Mouse (Mus musculus): ENCODE results near the gene Cd82. TPM values are rescaled to one million over a fixed set of nuclear protein-coding genes. Genes with fewer than 3 reads are reported as not detected.

Cd82 gene
- 28.7 and 30.1 TPM in 2 replicates for polyA plus RNA-seq (2012; rRNA removed)

DNA sequence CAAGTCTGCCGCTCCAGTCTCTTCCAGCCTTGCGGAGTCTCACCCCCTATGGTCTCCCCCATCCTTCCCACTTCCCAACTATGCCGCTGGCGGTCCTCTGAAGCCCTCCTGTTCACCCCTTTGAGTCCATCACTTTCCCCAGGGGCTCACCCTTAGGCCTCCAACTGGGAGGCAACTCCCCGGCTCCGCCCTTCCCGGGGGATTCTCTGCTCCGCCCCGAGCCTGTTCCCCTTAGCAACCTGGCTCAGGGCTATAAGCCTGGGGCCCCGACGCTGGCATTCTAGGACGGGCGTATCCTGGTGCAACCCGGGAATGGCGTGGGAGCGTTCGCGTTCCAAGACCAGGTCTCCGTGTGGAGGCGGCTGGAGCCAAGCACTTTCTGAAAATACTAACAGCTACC lies at the start of gene Cd82:
TSS of gene Cd82 (minus strand) at position 381 of the 400 bp plus-strand sequence.
- no peak for DNase-seq (ENCODE audit: extremely low spot score in 1 of 2, low spot score in 1 of 2)

DNA sequence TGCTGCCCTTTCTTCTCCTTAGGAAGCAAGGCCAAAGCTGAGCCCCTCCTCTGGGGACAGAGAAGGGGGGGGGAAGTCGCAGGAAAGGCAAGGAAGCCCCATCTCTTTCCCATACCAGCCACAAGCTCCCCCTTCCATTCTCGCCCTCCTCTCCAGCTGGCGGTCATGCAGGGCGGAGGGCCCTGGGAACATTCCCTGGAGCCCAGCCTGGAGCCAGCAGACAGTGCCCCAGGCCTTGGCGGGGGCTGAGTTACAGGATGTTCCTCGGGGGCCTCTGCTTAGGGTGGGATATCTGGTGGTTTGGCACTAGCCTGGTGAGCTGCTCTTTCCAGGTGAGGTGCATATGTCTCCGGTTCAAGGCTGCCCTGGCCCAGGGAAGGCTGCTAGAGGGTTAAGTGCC lies 49.2 kb upstream of the Cd82 start:
- DNase-seq (ENCODE audit: extremely low spot score in 1 of 2, low spot score in 1 of 2): no peak

DNA sequence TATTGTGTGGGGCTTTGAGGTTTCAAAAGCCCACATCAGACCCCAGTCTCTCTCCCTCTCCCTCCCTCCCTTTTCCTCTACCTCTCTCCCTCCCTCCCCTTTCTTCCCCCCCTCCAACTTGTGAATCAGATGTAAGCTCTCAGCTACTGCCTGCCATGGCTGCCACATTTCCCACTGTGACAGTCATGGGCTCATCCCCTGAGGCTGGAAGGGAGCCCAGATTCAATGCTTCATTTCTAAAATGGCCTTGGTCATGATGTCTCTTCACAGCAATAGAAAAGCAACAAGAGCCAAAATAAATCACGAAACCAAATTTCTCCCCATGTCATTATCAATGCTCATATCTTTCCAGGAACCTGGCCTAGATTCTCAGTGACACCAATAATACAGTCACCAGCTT lies 47.9 kb upstream of the Cd82 start:
- peak in 1 of 2 experiments; percentile 61 for DNase-seq (ENCODE audit: extremely low spot score in 1 of 2, low spot score in 1 of 2)

DNA sequence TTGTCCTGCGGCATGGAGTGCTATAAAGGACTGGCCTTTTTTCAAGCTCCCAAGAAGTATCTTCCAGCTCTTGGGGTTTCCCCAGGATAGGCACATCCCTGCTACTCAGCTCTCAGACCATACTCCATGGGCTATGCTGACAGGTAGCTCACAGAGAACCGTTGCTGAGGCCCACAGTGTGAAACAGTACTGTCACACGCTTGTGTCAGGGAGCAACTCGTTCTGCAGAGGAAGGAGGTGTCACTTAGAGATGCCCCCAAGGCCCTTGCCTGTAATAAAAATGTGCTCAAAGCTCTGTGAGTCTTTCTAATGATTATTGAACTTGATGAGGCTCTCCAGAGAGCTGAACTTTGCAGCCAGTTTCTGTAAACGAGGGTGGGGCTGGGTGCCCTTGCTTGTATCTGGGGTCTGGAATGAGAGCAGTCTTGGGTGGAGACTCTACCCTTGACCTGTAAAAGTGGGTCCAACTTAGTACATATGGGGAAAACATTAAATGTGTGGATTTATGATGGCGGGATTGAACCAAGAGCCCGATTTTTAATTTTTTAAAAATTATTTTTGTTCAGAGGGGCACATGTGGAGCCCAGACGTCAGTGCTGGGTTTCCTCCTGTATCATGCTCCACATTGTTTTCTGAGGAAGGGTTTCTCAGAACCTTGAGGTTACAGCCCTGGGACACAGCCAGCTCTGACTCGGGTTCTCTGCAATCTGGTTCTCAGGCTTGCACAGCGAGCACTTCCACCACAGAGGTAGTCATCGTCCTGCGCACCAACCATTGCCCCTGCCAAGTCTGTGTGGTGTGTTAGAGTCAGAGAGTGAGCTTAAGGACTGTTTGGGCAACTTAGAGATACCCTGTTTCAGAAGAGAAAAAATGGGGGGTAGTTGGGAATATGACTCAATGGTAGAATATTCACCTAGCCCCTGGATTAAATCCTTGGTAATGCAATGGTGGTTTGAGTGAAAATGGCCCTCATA lies 47.1 kb upstream of the Cd82 start:
- no peak for DNase-seq (ENCODE audit: extremely low spot score in 1 of 2, low spot score in 1 of 2)

DNA sequence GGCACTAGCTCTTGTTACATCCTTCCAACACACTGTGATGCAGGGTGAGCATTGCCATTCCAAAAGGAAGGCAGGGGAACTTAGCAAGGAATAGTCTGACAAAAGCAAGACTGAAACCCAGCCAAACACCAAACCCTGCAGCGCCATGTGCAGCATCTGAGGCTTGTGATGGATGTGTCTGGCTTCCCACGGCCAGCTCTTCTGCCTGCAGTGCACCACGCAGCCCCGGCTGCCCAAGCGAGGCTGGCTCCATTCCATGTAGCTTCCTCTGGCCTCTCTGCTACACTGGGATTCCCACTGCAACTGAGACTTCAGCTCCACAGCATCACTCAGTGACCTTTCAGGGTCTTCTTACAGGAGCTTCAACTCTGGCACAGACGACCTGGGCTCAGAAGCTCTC lies 42.2 kb upstream of the Cd82 start:
- peak; percentile 27 to 50 for DNase-seq (ENCODE audit: extremely low spot score in 1 of 2, low spot score in 1 of 2)

DNA sequence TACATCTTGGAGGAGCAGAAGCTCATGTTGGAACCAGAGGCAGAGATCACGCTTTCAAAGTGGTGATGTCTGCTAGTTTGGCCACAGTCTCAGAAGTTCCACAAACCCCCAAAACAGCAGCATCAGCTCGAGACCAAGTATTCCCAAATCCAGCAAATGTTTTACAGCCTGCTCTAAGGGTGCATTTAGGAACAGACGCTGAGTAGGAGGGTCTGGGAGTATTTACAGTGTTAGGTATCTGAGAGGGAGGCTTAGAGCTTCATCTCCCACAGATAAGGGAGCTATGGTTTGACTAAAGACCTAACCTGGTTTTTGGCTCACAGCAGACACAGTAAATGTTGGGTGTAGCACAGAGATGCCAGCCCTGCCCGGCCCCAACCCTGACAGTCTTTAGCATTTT lies 40.4 kb upstream of the Cd82 start:
- DNase-seq (ENCODE audit: extremely low spot score in 1 of 2, low spot score in 1 of 2): peak in 1 of 2 experiments; percentile 51

DNA sequence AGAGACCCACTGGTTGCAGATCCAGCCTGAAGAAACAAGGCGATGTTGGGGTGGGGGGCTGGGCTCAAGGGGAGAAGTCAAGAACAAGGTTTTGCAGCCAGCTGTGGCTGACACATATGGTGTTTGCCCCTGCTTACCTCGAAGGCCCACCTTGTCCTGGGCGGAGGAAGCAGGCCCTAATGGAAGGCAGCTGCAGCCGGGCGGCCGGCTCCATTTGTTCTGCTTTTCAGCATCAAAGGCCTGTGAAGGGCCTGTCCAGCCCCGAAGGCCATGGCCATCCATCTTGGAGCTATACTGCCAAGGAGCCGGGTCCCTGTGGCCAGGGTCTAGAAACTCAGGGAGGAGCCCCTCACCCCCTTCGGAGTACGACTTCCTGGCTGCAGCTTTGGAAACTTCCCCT lies 38.4 kb upstream of the Cd82 start:
- no peak for DNase-seq (ENCODE audit: extremely low spot score in 1 of 2, low spot score in 1 of 2)

DNA sequence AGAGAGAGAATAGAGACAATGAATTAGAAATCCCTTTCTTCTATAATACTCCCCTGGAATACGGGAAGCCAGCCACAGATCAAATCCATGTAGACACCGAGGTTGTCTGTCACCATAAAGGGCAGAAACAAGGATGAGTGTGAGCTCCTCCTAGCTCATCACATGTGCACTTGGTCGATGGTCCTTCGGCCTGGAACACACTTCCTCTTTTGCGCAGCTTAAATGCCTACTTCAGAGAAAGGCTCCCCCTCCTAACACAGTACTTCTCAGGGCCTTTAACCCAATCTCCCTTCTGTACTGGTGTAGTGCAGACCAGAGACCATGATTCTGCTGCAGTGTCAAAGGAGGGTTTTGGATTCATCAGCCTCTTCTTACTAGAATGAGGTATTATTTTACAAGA lies 34.3 kb upstream of the Cd82 start:
- no peak for DNase-seq (ENCODE audit: extremely low spot score in 1 of 2, low spot score in 1 of 2)

DNA sequence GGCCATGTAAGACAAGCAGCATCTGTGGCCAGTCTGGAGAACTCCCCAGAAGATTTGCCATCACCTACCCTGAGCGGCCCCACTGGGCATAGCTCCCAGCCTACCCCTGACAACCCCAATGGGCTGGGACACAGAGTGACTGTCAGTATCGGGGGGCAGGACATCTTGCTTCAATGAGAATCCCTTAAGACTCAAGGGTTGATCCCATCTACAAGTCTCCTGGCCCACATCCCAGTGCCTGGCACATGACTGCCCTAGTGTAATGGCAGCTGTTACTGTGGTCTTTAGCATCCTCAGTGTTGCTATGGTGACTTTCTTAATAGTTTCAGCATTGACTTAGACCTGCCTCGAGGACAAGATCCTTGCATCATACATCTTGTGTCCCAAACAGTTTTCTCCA lies 32.2 kb upstream of the Cd82 start:
- DNase-seq (ENCODE audit: extremely low spot score in 1 of 2, low spot score in 1 of 2): no peak

DNA sequence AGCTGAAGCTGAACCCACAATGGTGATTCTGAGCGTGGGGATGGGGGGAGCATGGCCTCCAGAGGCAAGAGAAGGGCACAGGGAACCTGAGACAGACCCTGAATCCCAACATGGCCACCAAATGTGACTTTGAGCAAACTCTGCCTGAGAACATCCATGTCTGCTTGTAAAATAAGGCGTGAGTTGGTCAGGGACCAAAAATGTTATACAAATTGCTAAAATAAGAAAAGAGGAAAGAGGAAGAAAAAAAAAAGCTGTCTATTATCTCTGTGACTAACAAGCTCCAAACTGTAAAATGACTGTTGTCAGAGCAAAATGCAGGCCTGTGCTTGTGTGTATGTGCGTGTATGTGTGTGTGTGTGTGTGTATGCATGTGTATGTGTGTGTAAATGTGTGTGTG lies 30.6 kb upstream of the Cd82 start:
- peak in 1 of 2 experiments; percentile 42 for DNase-seq (ENCODE audit: extremely low spot score in 1 of 2, low spot score in 1 of 2)

DNA sequence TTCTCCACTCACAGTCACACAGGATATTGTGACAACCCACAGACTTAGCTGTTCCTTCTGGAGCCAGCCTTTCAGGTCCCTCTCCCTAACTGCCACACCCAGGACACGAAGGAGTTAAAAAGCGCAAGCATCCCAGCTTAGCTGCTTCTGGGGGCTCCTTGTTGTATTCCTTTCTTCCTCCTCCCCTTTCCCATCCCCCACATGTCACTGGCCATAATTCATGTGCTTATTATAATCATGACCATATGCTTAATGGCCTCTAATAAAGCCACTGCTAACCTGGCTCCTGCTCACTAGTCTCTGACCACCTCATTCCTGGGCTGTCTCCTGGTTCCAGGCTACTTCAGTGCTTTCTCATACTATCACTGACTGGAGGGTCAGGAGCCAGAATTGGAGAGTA lies 27.6 kb upstream of the Cd82 start:
- DNase-seq (ENCODE audit: extremely low spot score in 1 of 2, low spot score in 1 of 2): no peak

DNA sequence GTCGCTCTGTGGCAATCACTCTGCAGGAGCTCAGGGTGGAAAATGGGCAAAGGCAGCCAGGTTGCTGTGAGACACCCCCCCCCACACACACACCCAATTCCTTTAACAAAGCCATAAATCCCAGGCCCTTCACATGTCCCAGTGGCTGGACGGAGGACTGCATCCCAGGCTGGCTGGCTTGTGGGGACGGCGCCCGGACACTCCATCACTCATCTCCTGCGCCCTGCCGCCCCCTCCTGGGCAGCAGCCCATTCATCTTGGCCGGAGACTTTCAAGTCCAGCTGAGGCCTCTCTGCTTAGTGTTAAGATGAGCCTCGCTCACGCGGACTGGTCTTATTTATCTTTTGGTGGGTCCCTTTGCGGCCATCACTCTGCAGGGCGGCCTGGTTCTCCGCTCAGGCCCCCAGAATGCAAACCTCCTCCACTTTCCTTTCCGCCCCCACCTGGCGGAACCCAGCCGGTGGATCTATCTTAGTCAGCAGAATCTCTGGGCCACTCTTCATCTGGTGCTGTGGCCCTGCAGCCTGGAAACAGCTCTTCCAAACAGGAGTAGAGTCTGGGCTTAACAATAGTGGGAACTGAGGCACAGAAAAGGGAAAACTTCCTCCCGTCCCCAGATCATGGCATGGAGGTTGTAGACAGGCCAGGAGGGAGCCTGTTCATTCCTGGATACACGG lies 26.1 kb upstream of the Cd82 start:
- DNase-seq (ENCODE audit: extremely low spot score in 1 of 2, low spot score in 1 of 2): no peak

DNA sequence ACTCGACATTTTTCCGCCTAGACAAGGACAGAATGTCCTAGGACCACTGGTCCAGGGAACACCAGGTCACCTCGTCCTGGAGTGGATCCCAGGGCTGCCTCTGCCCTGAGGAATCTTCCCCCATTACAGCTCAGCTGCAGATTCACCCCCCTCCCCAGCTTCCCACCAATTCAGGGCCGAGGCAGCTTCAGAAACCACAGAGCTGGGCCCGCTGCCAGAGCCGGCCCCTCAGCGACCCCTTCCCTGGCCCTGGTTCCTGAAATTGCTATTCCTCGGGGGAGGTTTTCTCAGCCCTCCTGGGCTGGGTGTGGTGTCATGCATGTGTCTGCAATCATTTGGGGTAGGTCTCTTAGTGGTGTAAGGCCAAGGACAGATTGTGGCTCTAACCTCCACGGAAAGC lies 22.5 kb upstream of the Cd82 start:
- no peak for DNase-seq (ENCODE audit: extremely low spot score in 1 of 2, low spot score in 1 of 2)

DNA sequence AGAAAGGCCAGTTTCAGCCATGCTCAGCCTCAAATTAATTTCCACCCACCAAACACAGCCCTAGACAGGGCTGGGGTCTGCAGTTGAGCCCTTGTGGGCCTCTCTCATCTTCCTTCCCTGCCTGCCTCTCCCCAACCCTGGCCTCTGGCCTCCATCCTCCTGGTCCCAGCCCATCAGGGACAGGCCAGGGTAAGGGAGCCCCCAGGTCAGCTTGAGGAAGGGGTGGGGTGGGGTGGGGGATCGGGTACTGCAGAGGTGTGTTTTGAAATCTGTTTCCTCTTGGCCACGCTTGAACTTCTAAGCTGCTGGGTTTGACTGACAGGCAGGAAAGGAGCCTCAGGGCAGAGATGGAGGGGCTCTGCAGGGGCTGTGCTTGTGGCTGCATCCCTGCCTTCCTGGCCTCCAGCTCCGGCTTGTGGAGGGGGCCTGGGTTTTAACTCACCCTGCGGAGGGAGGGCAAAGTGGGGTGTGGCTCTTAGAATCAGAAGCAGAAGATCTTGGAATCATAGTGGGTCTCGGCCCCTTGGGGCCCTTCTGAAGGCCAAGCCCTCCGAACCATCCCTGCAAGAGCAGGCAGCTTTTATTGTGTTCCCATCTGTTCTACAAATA lies 19.2 kb upstream of the Cd82 start:
- no peak for DNase-seq (ENCODE audit: extremely low spot score in 1 of 2, low spot score in 1 of 2)

DNA sequence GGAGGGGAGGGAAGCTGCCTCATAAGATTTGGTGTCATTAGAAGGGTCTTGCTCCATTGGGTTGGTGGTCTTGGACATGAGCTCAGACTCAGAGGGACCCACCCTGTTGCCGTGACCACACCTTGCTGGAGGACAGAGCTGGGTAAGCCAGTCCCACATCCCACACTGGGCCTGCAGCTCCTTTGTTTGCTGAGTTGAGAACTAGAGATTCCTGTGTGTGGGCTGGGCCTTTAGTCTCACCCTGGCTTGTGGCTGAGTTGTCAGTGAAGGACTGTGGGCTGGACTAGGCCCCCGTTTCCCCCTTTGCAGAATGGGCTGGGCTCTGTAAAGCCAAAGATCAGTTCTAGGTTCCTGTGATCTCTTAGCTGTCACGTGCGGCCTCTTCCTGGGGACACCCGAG lies 15.8 kb upstream of the Cd82 start:
- DNase-seq (ENCODE audit: extremely low spot score in 1 of 2, low spot score in 1 of 2): no peak

DNA sequence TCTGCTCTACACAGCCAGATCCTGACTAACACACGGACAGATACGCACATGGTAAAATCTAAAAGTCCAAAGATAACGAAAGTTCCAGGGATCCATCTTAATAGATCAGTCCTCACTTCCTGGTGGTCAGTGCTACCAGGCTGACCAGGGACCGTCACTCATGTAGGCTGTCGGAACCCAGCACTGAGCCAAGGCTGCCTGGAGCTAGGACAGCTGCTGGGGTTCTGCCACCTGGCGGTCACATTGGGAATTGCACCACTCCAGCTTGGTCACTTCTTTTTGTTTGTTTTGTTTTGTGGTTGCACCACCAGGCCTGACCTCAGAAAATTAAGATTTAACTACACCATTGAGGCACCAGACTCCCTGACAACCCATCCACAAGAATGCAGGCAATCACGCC lies 14.6 kb upstream of the Cd82 start:
- DNase-seq (ENCODE audit: extremely low spot score in 1 of 2, low spot score in 1 of 2): peak in 1 of 2 experiments; percentile 63

DNA sequence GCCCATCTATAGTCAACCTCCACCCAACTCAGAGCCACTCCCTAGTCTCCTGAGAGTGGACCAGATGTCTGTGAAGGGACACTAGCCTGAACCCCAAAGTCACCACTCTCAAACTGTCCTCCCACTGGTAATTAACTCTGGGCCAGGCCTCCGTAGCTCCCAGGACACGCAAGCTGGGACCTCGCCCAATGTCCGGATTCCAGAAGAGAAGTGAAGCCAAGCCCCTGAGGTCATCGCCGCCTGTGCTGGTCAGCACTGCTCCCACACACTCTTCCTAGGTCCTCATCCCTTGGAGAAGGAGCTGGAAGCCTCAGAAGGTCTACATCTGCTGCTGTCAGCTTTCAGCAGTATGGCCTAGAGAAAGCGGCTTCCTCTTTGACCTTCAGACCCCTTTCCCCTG lies 13.5 kb upstream of the Cd82 start:
- DNase-seq (ENCODE audit: extremely low spot score in 1 of 2, low spot score in 1 of 2): no peak

DNA sequence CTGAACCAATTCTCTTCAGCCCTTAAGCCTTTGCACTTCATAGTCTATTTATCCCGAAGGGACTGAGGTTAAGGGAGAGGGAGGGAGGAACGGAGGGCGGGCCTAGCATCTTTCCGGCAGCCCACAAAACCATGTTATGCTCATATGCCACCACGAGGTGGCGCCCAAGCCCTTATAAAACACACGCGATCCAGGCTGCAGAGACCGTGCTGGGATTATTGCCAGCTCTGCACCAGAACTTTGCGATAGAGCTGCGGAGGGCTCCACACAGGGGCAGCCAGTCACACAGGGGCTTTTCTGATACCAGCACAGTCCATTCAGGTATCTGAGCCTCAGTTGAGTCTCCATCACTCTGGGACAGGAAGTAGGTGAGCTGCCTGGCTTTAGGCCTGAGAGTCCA lies 12.1 kb upstream of the Cd82 start:
- DNase-seq (ENCODE audit: extremely low spot score in 1 of 2, low spot score in 1 of 2): peak; percentile 82 to 96

DNA sequence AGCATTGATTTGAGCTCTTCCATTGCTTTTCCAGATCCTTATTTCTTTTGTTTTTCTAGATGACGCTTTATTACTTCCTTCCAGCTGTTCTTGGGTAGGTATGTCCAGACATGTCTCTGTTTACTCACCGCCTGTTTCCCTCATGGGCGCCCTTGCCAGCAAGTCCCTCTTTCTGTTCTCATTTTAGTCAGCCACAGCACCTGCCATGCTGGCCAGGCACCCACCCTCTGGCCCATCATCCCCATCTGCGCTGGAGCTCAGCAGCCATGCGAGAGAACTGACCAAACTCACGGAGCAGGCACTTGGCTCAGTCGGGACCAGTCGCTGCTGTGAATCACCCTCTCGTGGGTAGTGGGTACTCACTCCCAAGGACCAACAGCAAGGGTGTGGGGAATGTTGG lies 11.0 kb upstream of the Cd82 start:
- no peak for DNase-seq (ENCODE audit: extremely low spot score in 1 of 2, low spot score in 1 of 2)

DNA sequence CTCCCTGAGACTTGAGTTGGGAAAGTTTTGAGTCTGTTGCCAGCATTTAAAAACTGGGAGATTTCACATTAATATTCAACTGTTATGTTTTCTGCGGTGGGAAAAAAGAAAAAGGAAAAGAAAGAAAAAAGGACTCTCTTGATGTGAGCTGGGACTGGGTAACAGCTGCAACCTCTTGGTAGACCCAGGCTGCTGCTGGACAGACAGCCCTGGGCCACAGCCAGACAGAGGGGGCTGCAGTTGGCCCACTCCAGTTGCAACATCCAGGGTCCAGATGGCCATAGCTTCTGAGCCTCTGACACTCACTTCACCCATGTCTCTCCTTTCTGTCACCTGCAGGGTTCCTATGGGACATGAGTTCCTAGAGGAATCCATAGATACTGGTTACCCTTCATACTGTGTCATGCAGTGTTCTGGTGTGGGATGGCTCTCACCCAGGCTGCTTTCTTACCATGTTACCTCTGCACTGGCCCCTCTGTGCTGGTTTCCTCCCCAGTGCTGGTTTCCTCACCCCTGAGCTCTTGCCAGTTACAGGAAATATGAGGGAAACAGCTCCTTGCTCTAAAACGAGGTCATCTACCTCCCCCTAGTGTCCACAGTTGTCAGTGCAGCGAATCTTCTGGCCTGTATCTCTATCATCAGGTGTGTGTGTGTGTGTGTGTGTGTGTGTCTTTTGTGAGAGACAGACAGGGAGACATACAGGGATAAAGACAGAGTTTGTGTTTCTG lies 8.1 kb upstream of the Cd82 start:
- DNase-seq (ENCODE audit: extremely low spot score in 1 of 2, low spot score in 1 of 2): peak; percentile 64 to 94

DNA sequence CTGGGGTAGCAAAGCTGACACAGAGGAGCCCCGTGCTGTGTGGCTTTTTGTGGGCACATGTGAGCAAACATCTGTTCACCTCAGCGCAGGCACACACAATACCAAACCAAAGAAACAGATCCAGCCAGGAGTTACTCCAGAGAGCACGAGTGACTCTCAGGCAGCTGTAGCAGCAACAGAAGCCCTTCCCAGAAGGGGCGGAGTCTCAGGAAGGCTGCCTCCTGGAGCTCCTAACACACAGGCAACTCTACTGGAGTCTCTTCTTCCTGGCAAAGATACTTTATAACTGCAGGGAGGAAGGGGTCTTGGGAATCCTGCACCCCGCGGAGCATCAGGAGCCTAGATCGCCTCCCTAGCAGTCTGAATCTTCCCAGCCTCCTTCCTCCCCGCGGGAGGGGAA lies 7.2 kb upstream of the Cd82 start:
- peak in 1 of 2 experiments; percentile 54 for DNase-seq (ENCODE audit: extremely low spot score in 1 of 2, low spot score in 1 of 2)
